Mouse (Mus musculus): ENCODE results near the gene Gapt. TPM values are rescaled to one million over a fixed set of nuclear protein-coding genes. Genes with fewer than 3 reads are reported as not detected.
A peak's percentile ranks its signal among the peaks of the same experiment; 100 is the strongest.

The Gapt gene
- total RNA-seq, 1 experiment from 2014 or later: 14.1 TPM

GRCm38 (mm10) chr13:110366477-110366876 is 9.5 kb upstream of the Gapt start:
- no peak for ATAC-seq (ENCODE audit: extremely low read depth, insufficient number of reproducible peaks, low FRiP score, poor library complexity, severe bottlenecking)

GRCm38 (mm10) chr13:110363722-110364121 is 6.7 kb upstream of the Gapt start:
- ATAC-seq (ENCODE audit: extremely low read depth, insufficient number of reproducible peaks, low FRiP score, poor library complexity, severe bottlenecking): peak; percentile 63

GRCm38 (mm10) chr13:110351051-110351450 is 5.9 kb downstream of the Gapt start:
- ATAC-seq (ENCODE audit: extremely low read depth, insufficient number of reproducible peaks, low FRiP score, poor library complexity, severe bottlenecking): no peak

GRCm38 (mm10) chr13:110346707-110347106 is 10.3 kb downstream of the Gapt start:
- no peak for ATAC-seq (ENCODE audit: extremely low read depth, insufficient number of reproducible peaks, low FRiP score, poor library complexity, severe bottlenecking)

- no peak for ATAC-seq (ENCODE audit: extremely low read depth, insufficient number of reproducible peaks, low FRiP score, poor library complexity, severe bottlenecking)
Measured at GRCm38 (mm10) chr13:110342602-110343001, 14.4 kb downstream of the Gapt start.

GRCm38 (mm10) chr13:110332958-110333597 is 23.9 kb downstream of the Gapt start:
- no peak for ATAC-seq (ENCODE audit: extremely low read depth, insufficient number of reproducible peaks, low FRiP score, poor library complexity, severe bottlenecking)

GRCm38 (mm10) chr13:110318746-110319145 is 38.3 kb downstream of the Gapt start:
- ATAC-seq (ENCODE audit: extremely low read depth, insufficient number of reproducible peaks, low FRiP score, poor library complexity, severe bottlenecking): no peak

GRCm38 (mm10) chr13:110307188-110307587 is 49.8 kb downstream of the Gapt start:
- no peak for ATAC-seq (ENCODE audit: extremely low read depth, insufficient number of reproducible peaks, low FRiP score, poor library complexity, severe bottlenecking)

Other genes with a start within 250 kb of the Gapt start
- gene Rab3c, start 76.2 kb downstream of the Gapt start, total RNA-seq (2017): not detected in 2 replicates
- 93.8 and 111 TPM in 2 replicates for gene Plk2, start 37.8 kb upstream of the Gapt start, total RNA-seq (2017)